Mouse (Mus musculus) kidney, embryonic 14.5 days (tissue): ENCODE measurements around the gene Gpc1. TPM values are rescaled to one million over a fixed set of nuclear protein-coding genes. Genes with fewer than 3 reads are reported as not detected.

Experiments
- ATAC-seq: fragments of 200-750 bp; cut with Nextera tagmentation; 2 replicates; pipeline ENCODE4 v1.8.0; 2017; ENCODE audit warnings: moderate number of reproducible peaks, mild to moderate bottlenecking, moderate TSS enrichment, moderate library complexity; ENCODE audit not compliant: low FRiP score, low TSS enrichment
- H3K27ac ChIP-seq: fragments of 300-500 bp; sonication (generic); 2 replicates; pipeline ENCODE4 v1.5.1; 2014; ENCODE audit warnings: low read depth, mild to moderate bottlenecking, low read length, moderate library complexity, mixed read lengths
- H3K27me3 ChIP-seq: fragments of 300-500 bp; sonication (generic); 2 replicates; pipeline ENCODE4 v1.6.1; 2014; ENCODE audit warnings: mild to moderate bottlenecking, low read length; ENCODE audit not compliant: control insufficient read depth, insufficient read depth
- H3K36me3 ChIP-seq: fragments of 300-500 bp; sonication (generic); 2 replicates; pipeline ENCODE4 v1.6.1; 2014; ENCODE audit warnings: low read length, mixed read lengths; ENCODE audit not compliant: control insufficient read depth, insufficient read depth
- H3K4me1 ChIP-seq: fragments of 300-500 bp; sonication (generic); 2 replicates; pipeline ENCODE4 v1.6.1; 2014; ENCODE audit warnings: low read length, mixed read lengths; ENCODE audit not compliant: control insufficient read depth, insufficient read depth
- H3K4me2 ChIP-seq: fragments of 300-500 bp; sonication (generic); replicated peaks from 2 replicates; pipeline ENCODE4 v1.6.1; 2014; ENCODE audit warnings: low read depth, mild to moderate bottlenecking, low read length
- H3K4me3 ChIP-seq: fragments of 300-500 bp; sonication (generic); 2 replicates; pipeline ENCODE4 v1.5.1; 2014; ENCODE audit warnings: mild to moderate bottlenecking, low read length
- H3K9ac ChIP-seq: fragments of 300-500 bp; sonication (generic); 2 replicates; pipeline ENCODE4 v1.6.1; 2014; ENCODE audit warnings: low read depth, mild to moderate bottlenecking, low read length, moderate library complexity
- H3K9me3 ChIP-seq: fragments of 300-500 bp; sonication (generic); 2 replicates; pipeline ENCODE4 v1.6.1; 2016; ENCODE audit warnings: low read length; ENCODE audit not compliant: control insufficient read depth
- WGBS: fragments of 180-500 bp; shearing (Covaris S2); extraction: QIAGEN DNeasy Blood & Tissue Kit; methylation state at CpG from one replicate; pipeline ENCODE4 v1.1.7; 2014; 5-methylcytosine and 5-hydroxymethylcytosine counted together
- microRNA counts: library from miRNA; unstranded; fragments of <30 nt; microRNA quantifications from one replicate; lab custom pipeline; 2017
- microRNA-seq: library from miRNA; unstranded; fragments of <30 nt; microRNA quantifications from one replicate; pipeline ENCODE4, GENCODE M21; 2016
- polyA plus RNA-seq: library from polyadenylated mRNA; unstranded; fragments of >200 nt; fragmentation: Nextera tagmentation; extraction: Ambion mirVana; gene quantifications from 2 replicates; pipeline ENCODE4 v1.2.1, GENCODE M21; 2014

Gpc1 gene
- polyA plus RNA-seq, 1 experiment from 2014 or later, result 55.6 TPM

- peak within 1 kb of the TSS; percentile 79 for H3K27ac ChIP-seq
- no peaks in the 10 kb centered on the region for H3K36me3 ChIP-seq
- no peaks in the 10 kb centered on the region for H3K27me3 ChIP-seq
- H3K4me3 ChIP-seq, result peak within 1 kb of the TSS; percentile 83
- H3K4me1 ChIP-seq, result peaks cover 28% of the 10 kb centered on the region; the same call in 1 of the 2 replicates
- H3K9me3 ChIP-seq, result no peaks in the 10 kb centered on the region
- whole genome bisulfite sequencing, result under 1% methylated on average over 81 of the region's 81 CpGs
- peak within 1 kb of the TSS; percentile 80 for H3K9ac ChIP-seq
- ATAC-seq, result peak; percentile 91
- peak within 1 kb of the TSS; percentile 81 for H3K4me2 ChIP-seq
These were observed 75.6 kb downstream of the Gpc1 start, which contains the start of gene Dusp28 for GRCm38 (mm10) chr1:92906779-92907631. Gene Dusp28 (plus strand): TSS chr1:92906981.

- no peak for ATAC-seq
- Histone ChIP-seq H3K4me2 (peak overlapping the region; percentile 81), H3K27me3 (no peaks in the 10 kb centered on the region), H3K4me3 (peak overlapping the region; percentile 83), H3K9me3 (no peaks in the 10 kb centered on the region), H3K9ac (peak overlapping the region; percentile 80; the same call in 1 of the 2 replicates), H3K4me1 (peaks cover 32% of the 10 kb centered on the region; the same call in 1 of the 2 replicates), H3K27ac (0 out of 2 replicates have a peak overlapping the region, but pooled peaks have one; percentile 47), H3K36me3 (no peaks in the 10 kb centered on the region)
- WGBS, result 47% methylated on average over 20 of the region's 20 CpGs
These were observed 76.4 kb downstream of the Gpc1 start for GRCm38 (mm10) chr1:92907632-92908360.

- Histone ChIP-seq H3K4me1 (peaks cover 26% of the 10 kb centered on the region; the same call in 1 of the 2 replicates), H3K27me3 (no peaks in the 10 kb centered on the region), H3K9ac (no peak overlapping the region), H3K9me3 (no peaks in the 10 kb centered on the region), H3K4me3 (no peak overlapping the region), H3K36me3 (no peaks in the 10 kb centered on the region; the same call in 1 of the 2 replicates), H3K4me2 (no peak overlapping the region), H3K27ac (no peak overlapping the region)
- no peak for ATAC-seq
- 86% methylated on average over 3 of the region's 3 CpGs for WGBS
These were observed 77.2 kb downstream of the Gpc1 start for GRCm38 (mm10) chr1:92908664-92909063.

- H3K27ac ChIP-seq, result no peak overlapping the region
- no peaks in the 10 kb centered on the region for H3K27me3 ChIP-seq
- no peak overlapping the region for H3K4me2 ChIP-seq
- no peak overlapping the region for H3K9ac ChIP-seq
- peaks cover 26% of the 10 kb centered on the region; the same call in 1 of the 2 replicates for H3K4me1 ChIP-seq
- 69% methylated on average over 4 of the region's 4 CpGs for WGBS
- peaks cover 4% of the 10 kb centered on the region; the same call in 1 of the 2 replicates for H3K36me3 ChIP-seq
- H3K9me3 ChIP-seq, result no peaks in the 10 kb centered on the region
- ATAC-seq, result no peak
- H3K4me3 ChIP-seq, result no peak overlapping the region
These were observed 77.6 kb downstream of the Gpc1 start for GRCm38 (mm10) chr1:92909068-92909467.

MicroRNAs within 50 kb of the gene (microRNA counts, 519-probe panel; counts per million panel counts)
- 5,944 counts per million, percentile 60 among the panel's probes with 10 or more counts for microRNA mmu-miR-149 (lab: Ali Mortazavi, UCI)

Small RNA genes within 50 kb of the gene (microRNA-seq; reads per million reads assigned to microRNA genes)
- 3,345 reads per million, percentile 88 among the genes with 10 or more reads in this experiment for gene Mir149

Other genes starting within 250 kb of the Gpc1 start
- gene Olfr1412, start 245.9 kb upstream of the Gpc1 start, polyA plus RNA-seq, result not detected in 2 replicates
- not detected in 2 replicates for gene Olfr1411, start 237.2 kb upstream of the Gpc1 start, polyA plus RNA-seq
- gene Olfr1410, start 225.9 kb upstream of the Gpc1 start, polyA plus RNA-seq, result not detected in 2 replicates
- not detected in 2 replicates for gene Olfr12, start 213.9 kb upstream of the Gpc1 start, polyA plus RNA-seq
- gene Cops9, start 189.7 kb upstream of the Gpc1 start, polyA plus RNA-seq, result 414 and 584 TPM in 2 replicates
- gene Otos, start 182.8 kb upstream of the Gpc1 start, polyA plus RNA-seq, result 0.43 TPM in 1 of 2 replicates, not detected in the other
- 1.1 and 1.4 TPM in 2 replicates for gene Ankmy1, start 71.3 kb downstream of the Gpc1 start, polyA plus RNA-seq
- gene Dusp28, start 75.3 kb downstream of the Gpc1 start, polyA plus RNA-seq, result 12.5 and 13.7 TPM in 2 replicates
- 27.4 and 36.3 TPM in 2 replicates for gene Rnpepl1, start 79.1 kb downstream of the Gpc1 start, polyA plus RNA-seq
- gene Capn10, start 102.7 kb downstream of the Gpc1 start, polyA plus RNA-seq, result 24.9 and 28.7 TPM in 2 replicates
- gene Gpr35, start 119.2 kb downstream of the Gpc1 start, polyA plus RNA-seq, result 0.16 and 0.45 TPM in 2 replicates
- gene Aqp12, start 174.7 kb downstream of the Gpc1 start, polyA plus RNA-seq, result not detected in 2 replicates